Mouse (Mus musculus): ENCODE measurements around the gene Uqcrh.

- TF ChIP-seq CTCF (IDR thresholded peaks at IDR 0.05), result no peak
- no peak for TF ChIP-seq POLR2A (IDR thresholded peaks at IDR 0.05; ENCODE audit: insufficient read depth, low read depth, low read length)
These were observed 47.9 kb upstream of the Uqcrh start for GRCm38 (mm10) chr4:116122762-116123161.
